Mouse (Mus musculus) CH12.LX (cell line): ENCODE measurements at regions not wholly inside any gene's neighbourhood (a gene's known extent, or its start where the extent isn't known, plus 50 kb on each side); places are given as distances from the start of the nearest gene placed in this dataset.

ENCODE experiments used
- ELF1 ChIP-seq: IDR thresholded peaks from 2 replicates; pipeline ENCODE4 v1.6.1; 2014; ENCODE audit warnings: low read depth, mild to moderate bottlenecking, inconsistent platforms, low read length, improper control_type of control experiment
- RAD21 ChIP-seq: IDR thresholded peaks from 2 replicates; pipeline ENCODE4 v1.6.1; 2011; ENCODE audit warnings: low read depth, mild to moderate bottlenecking, low read length, improper control_type of control experiment, moderate library complexity
- TCF12 ChIP-seq: IDR thresholded peaks from 2 replicates; pipeline ENCODE4 v1.6.1; 2014; ENCODE audit warnings: low read depth, mild to moderate bottlenecking, inconsistent platforms, low read length, improper control_type of control experiment

DNA sequence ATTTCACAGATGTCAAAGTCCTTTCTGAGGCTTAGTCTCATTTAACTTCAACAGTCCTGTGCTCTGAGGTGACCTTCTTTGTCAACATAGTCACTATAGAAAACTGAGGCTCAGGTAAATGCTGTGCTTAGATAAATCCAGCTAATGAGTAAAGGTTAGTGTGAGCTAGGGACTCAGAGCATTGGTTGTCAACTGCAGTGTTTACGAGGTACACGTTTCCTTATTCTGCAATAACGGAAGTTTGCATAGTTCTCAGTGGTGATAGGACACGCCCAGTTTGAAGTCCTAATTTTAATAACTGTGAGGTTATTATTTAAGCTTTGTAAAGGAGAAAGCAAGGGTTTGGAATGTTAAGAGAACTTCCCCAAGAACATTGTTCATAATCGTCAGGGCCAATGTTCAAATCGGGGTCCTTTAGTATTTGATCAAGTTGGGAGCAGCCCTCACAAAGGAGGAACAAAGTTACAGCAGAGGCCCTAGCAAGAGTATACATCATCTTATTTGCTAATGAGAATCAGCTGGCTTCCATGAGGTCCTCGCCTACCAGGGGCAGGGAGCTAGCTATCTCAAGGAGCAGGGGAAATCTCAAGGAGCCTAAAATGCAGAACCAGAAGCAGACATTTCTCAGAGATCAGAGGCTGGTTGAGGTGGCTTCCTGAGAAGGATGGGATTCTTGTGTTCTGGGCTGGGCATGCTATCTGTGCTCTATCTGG is 268.6 kb downstream of the Tmem38b start:
- TF ChIP-seq TCF12 (no peak), ELF1 (no peak), RAD21 (no peak)
